Mouse (Mus musculus) thymus, adult 2 months (tissue): Measurements from ENCODE around the gene Xpot. TPM values are rescaled to one million over a fixed set of nuclear protein-coding genes. Genes with fewer than 3 reads are reported as not detected.

Experiments
- DNase-seq: peaks from one replicate; pipeline ENCODE4 v3.0.0; 2021
- H3K27ac ChIP-seq: fragments of 200-500 bp; 2 replicates; pipeline ENCODE4 v1.5.1; 2012; ENCODE audit warnings: low read length, control low read depth; ENCODE audit not compliant: control insufficient read depth, insufficient read depth
- H3K27me3 ChIP-seq: fragments of 200-500 bp; 2 replicates; pipeline ENCODE4 v1.6.1; 2012; ENCODE audit warnings: mild to moderate bottlenecking, low read length, moderate library complexity, mixed read lengths; ENCODE audit not compliant: control insufficient read depth, insufficient read depth
- H3K36me3 ChIP-seq: fragments of 200-500 bp; 2 replicates; pipeline ENCODE4 v1.6.1; 2012; ENCODE audit warnings: mild to moderate bottlenecking, low read length, moderate library complexity; ENCODE audit not compliant: control insufficient read depth, insufficient read depth
- H3K4me1 ChIP-seq: fragments of 200-500 bp; replicated peaks from 2 replicates; pipeline ENCODE4 v1.6.1; 2012; ENCODE audit warnings: low read length; ENCODE audit not compliant: control insufficient read depth, insufficient read depth
- H3K4me3 ChIP-seq: fragments of 200-500 bp; 2 replicates; pipeline ENCODE4 v1.5.1; 2012; ENCODE audit warnings: mild to moderate bottlenecking, low read length, control low read depth, moderate library complexity; ENCODE audit not compliant: control insufficient read depth, insufficient read depth
- CTCF ChIP-seq: fragments of 200-500 bp; IDR thresholded peaks from 2 replicates; pipeline ENCODE4 v1.5.1; 2012; ENCODE audit warnings: mild to moderate bottlenecking, control low read depth, low read length, moderate library complexity, borderline replicate concordance; ENCODE audit not compliant: control insufficient read depth, poor library complexity, insufficient read depth; ENCODE audit errors: extremely low read depth
- POLR2A ChIP-seq: fragments of 200-500 bp; IDR thresholded peaks from 2 replicates; pipeline ENCODE4 v1.6.1; 2012; ENCODE audit warnings: mild to moderate bottlenecking, low read length, control low read depth, moderate library complexity; ENCODE audit not compliant: control insufficient read depth, poor library complexity, insufficient read depth; ENCODE audit errors: extremely low read depth
- WGBS: fragments of 180-500 bp; shearing (Covaris S2); methylation state at CpG from one replicate; pipeline ENCODE4 v1.1.7; 2018; 5-methylcytosine and 5-hydroxymethylcytosine counted together
- polyA plus RNA-seq: library from polyadenylated mRNA; depleted of rRNA; stranded (reverse); fragments of >200 nt; gene quantifications from 2 replicates; pipeline ENCODE4 v1.2.3, GENCODE M21; 2012; rRNA removed

Gene Xpot
- polyA plus RNA-seq, 1 experiment = 80.9 TPM

- H3K27ac ChIP-seq = no peak overlapping the region
- TF ChIP-seq POLR2A (no peak), CTCF (no peak)
Measured at GRCm38 (mm10) chr10:121549670-121550069, 76.5 kb downstream of the Xpot start.

GRCm38 (mm10) chr10:121547162-121547561 is 79.0 kb downstream of the Xpot start:
- 97% methylated on average over 6 of the region's 6 CpGs for WGBS
- Histone ChIP-seq H3K27me3 (no peaks in the 10 kb centered on the region), H3K27ac (no peak overlapping the region), H3K36me3 (peaks cover 45% of the 10 kb centered on the region), H3K4me3 (no peak overlapping the region), H3K4me1 (no peaks in the 10 kb centered on the region)
- no peak for DNase-seq
- TF ChIP-seq CTCF = no peak
- no peak for TF ChIP-seq POLR2A

More at GRCm38 (mm10) chr10:121549670-121550069, 76.5 kb downstream of the Xpot start:
- H3K4me1 ChIP-seq = no peaks in the 10 kb centered on the region
- H3K4me3 ChIP-seq = no peak overlapping the region
- peaks cover 67% of the 10 kb centered on the region for H3K36me3 ChIP-seq
- no peaks in the 10 kb centered on the region for H3K27me3 ChIP-seq
- WGBS = 75% methylated on average over 5 of the region's 5 CpGs
- no peak for DNase-seq

GRCm38 (mm10) chr10:121543577-121543976 is 82.6 kb downstream of the Xpot start:
- H3K4me3 ChIP-seq = no peak overlapping the region
- no peaks in the 10 kb centered on the region for H3K4me1 ChIP-seq
- H3K36me3 ChIP-seq = peaks cover 15% of the 10 kb centered on the region
- DNase-seq = no peak
- H3K27ac ChIP-seq = no peak overlapping the region
- 97% methylated on average over 6 of the region's 6 CpGs for WGBS
- TF ChIP-seq CTCF (no peak), POLR2A (no peak)
- no peaks in the 10 kb centered on the region for H3K27me3 ChIP-seq

- TF ChIP-seq POLR2A = no peak
- no peak for TF ChIP-seq CTCF
- H3K36me3 ChIP-seq = peaks cover 15% of the 10 kb centered on the region
- H3K27me3 ChIP-seq = no peaks in the 10 kb centered on the region
- no peak overlapping the region for H3K27ac ChIP-seq
- H3K4me3 ChIP-seq = no peak overlapping the region
- no peak for DNase-seq
- H3K4me1 ChIP-seq = no peaks in the 10 kb centered on the region
- WGBS = 63% methylated on average over 3 of the region's 3 CpGs
Measured at GRCm38 (mm10) chr10:121542156-121542555, 84.0 kb downstream of the Xpot start.

Other genes with a start within 250 kb of the Xpot start
- gene Rassf3, start 150.0 kb downstream of the Xpot start, polyA plus RNA-seq = 12.9 and 15.5 TPM in 2 replicates
- 16.4 and 19.6 TPM in 2 replicates for gene Tbk1, start 39.5 kb downstream of the Xpot start, polyA plus RNA-seq
- gene D930020B18Rik, start 15.3 kb upstream of the Xpot start, polyA plus RNA-seq = 0.04 and 0.22 TPM in 2 replicates
- 4.4 and 5.3 TPM in 2 replicates for gene BC048403, start 113.6 kb upstream of the Xpot start, polyA plus RNA-seq